In the genomic region with DNA sequence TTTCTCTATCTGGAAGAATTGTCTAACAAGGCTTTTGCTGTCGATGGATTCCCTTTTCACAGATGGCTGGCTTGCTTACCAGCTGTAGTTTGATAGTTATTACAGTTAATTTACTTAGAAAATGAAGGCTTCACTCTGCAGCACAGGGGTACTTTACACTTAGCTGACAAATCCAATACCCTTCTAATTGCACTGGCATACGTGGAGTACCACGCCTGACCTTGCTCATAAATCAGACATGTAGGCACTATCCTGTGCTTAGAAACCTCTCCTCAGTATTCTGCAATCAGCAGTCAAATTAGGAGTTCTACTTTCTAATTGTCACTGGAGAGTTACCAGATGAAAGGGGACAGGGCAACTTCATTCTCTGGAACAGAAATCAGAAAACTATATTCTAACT, we compare ENCODE assay signal across 28 mouse cellular contexts.
DNase-seq lines count a peak whose midpoint lies in the region; ATAC-seq lines count a peak whose summit lies in the region.
"Had no signal": no experiment of that assay in that cellular context is flagged by ENCODE, and none has a peak within 500 bp of the region (broad histone marks: within the 10 kb centered on the region; RNA-seq: fewer than 3 reads in every experiment).

No protein-coding gene starts in this region.

- no peak overlapping the region for H3K4me2 ChIP-seq in embryonic facial prominence, embryonic 14.5 days (ENCODE audit: low read depth, low read length)
- no peak overlapping the region for H3K4me2 ChIP-seq in kidney, embryonic 15.5 days
- H3K4me2 ChIP-seq in neural tube, embryonic 15.5 days, result no peak overlapping the region
- H3K4me2 ChIP-seq: forebrain, embryonic 15.5 days; heart, embryonic 11.5 days; hindbrain, embryonic 14.5 days; limb, embryonic 15.5 days; liver, embryonic 13.5 days; midbrain, embryonic 13.5 days; stomach, embryonic 15.5 days had no signal

- 55% methylated on average over 3 of the region's 3 CpGs for WGBS in embryonic facial prominence, embryonic 14.5 days
- 83% methylated on average over 3 of the region's 3 CpGs for WGBS in embryonic facial prominence, embryonic 10.5 days
- 29% methylated on average over 3 of the region's 3 CpGs for WGBS in kidney, embryonic 15.5 days
- 43% methylated on average over 3 of the region's 3 CpGs for WGBS in neural tube, embryonic 15.5 days

- H3K27ac ChIP-seq in embryonic facial prominence, embryonic 14.5 days (replicated peaks; ENCODE audit: low read depth, low read length), result no peak overlapping the region
- H3K27ac ChIP-seq in embryonic facial prominence, embryonic 10.5 days (replicated peaks), result no peak overlapping the region
- H3K27ac ChIP-seq in kidney, embryonic 15.5 days, result no peak overlapping the region
- no peak overlapping the region for H3K27ac ChIP-seq in neural tube, embryonic 15.5 days (replicated peaks)
- H3K27ac ChIP-seq: forebrain, embryonic 15.5 days; gastrocnemius, adult 2 months; hindbrain, embryonic 14.5 days; limb, embryonic 10.5 days; limb, embryonic 15.5 days; liver, embryonic 13.5 days; midbrain, embryonic 13.5 days; stomach, embryonic 15.5 days had no signal

- no peak overlapping the region for H3K9ac ChIP-seq in embryonic facial prominence, embryonic 14.5 days (ENCODE audit: low read depth, low read length)
- H3K9ac ChIP-seq in kidney, embryonic 15.5 days, result no peak overlapping the region
- no peak overlapping the region for H3K9ac ChIP-seq in neural tube, embryonic 15.5 days (replicated peaks)
- H3K9ac ChIP-seq: forebrain, embryonic 15.5 days; hindbrain, embryonic 14.5 days; limb, embryonic 15.5 days; liver, embryonic 13.5 days; midbrain, embryonic 13.5 days; stomach, embryonic 15.5 days had no signal

- no peak overlapping the region for H3K4me3 ChIP-seq in embryonic facial prominence, embryonic 14.5 days (ENCODE audit: low read depth, low read length)
- H3K4me3 ChIP-seq in embryonic facial prominence, embryonic 10.5 days, result no peak overlapping the region
- H3K4me3 ChIP-seq in kidney, embryonic 15.5 days (replicated peaks), result no peak overlapping the region
- H3K4me3 ChIP-seq in neural tube, embryonic 15.5 days (replicated peaks), result no peak overlapping the region
- H3K4me3 ChIP-seq: forebrain, embryonic 15.5 days; gastrocnemius, adult 2 months; limb, embryonic 10.5 days; limb, embryonic 15.5 days; liver, embryonic 13.5 days; midbrain, embryonic 13.5 days; stomach, embryonic 15.5 days had no signal

- no peaks in the 10 kb centered on the region for H3K36me3 ChIP-seq in embryonic facial prominence, embryonic 14.5 days (ENCODE audit: control insufficient read depth, insufficient read depth, low read length)
- no peaks in the 10 kb centered on the region for H3K36me3 ChIP-seq in embryonic facial prominence, embryonic 10.5 days (replicated peaks)
- H3K36me3 ChIP-seq in kidney, embryonic 15.5 days, result no peaks in the 10 kb centered on the region
- no peaks in the 10 kb centered on the region for H3K36me3 ChIP-seq in neural tube, embryonic 15.5 days
- H3K36me3 ChIP-seq: forebrain, embryonic 15.5 days; limb, embryonic 10.5 days; limb, embryonic 15.5 days; liver, embryonic 13.5 days; midbrain, embryonic 13.5 days; stomach, embryonic 15.5 days had no signal

- no peak for DNase-seq in embryonic facial prominence, embryonic 14.5 days (ENCODE audit: low spot score)
- no peak for DNase-seq in embryonic facial prominence, embryonic 10.5 days (ENCODE audit: low spot score)
- DNase-seq in kidney, adult 11 months, result no peak
- peak; percentile 4 to 40 for DNase-seq in layer of hippocampus, postnatal 14 days (ENCODE audit: low spot score in 2 of 2)
- no peak for DNase-seq in layer of hippocampus, adult 8-10 months (ENCODE audit: low spot score in 2 of 2)
- DNase-seq: adrenal gland, adult 8-10 months; cerebellum, adult 8-10 months; cerebellum, postnatal 25 days; gastrocnemius, adult 2 months; gastrocnemius, postnatal 36 days; heart, adult 18-20 months; heart, postnatal 36 days; kidney, adult 2 months; liver, embryonic 13.5 days; lung, adult 18-20 months; lung, postnatal 4 days; right cerebral cortex, postnatal 25 days had no signal

- no peaks in the 10 kb centered on the region for H3K27me3 ChIP-seq in embryonic facial prominence, embryonic 14.5 days (replicated peaks; ENCODE audit: control insufficient read depth, insufficient read depth, low read length)
- no peaks in the 10 kb centered on the region for H3K27me3 ChIP-seq in embryonic facial prominence, embryonic 10.5 days (replicated peaks; ENCODE audit: low read depth, poor library complexity, severe bottlenecking)
- H3K27me3 ChIP-seq in kidney, embryonic 15.5 days, result no peaks in the 10 kb centered on the region
- H3K27me3 ChIP-seq in neural tube, embryonic 15.5 days (replicated peaks), result no peaks in the 10 kb centered on the region
- H3K27me3 ChIP-seq: CH12.LX; forebrain, embryonic 15.5 days; limb, embryonic 15.5 days; liver, embryonic 13.5 days; midbrain, embryonic 13.5 days; stomach, embryonic 15.5 days had no signal

- no peaks in the 10 kb centered on the region for H3K9me3 ChIP-seq in embryonic facial prominence, embryonic 14.5 days (ENCODE audit: control insufficient read depth, low read length)
- no peaks in the 10 kb centered on the region for H3K9me3 ChIP-seq in embryonic facial prominence, embryonic 10.5 days
- H3K9me3 ChIP-seq in kidney, embryonic 15.5 days (replicated peaks), result no peaks in the 10 kb centered on the region
- H3K9me3 ChIP-seq in neural tube, embryonic 15.5 days (replicated peaks), result no peaks in the 10 kb centered on the region
- H3K9me3 ChIP-seq: forebrain, embryonic 15.5 days; limb, embryonic 10.5 days; limb, embryonic 15.5 days; liver, embryonic 13.5 days; midbrain, embryonic 13.5 days; stomach, embryonic 15.5 days had no signal

- peak; percentile 65; the same call in 1 of the 2 replicates for ATAC-seq in embryonic facial prominence, embryonic 14.5 days (ENCODE audit: low read depth)
- ATAC-seq in kidney, embryonic 15.5 days (replicated peaks; ENCODE audit: low FRiP score), result peak; percentile 62; the same call in 1 of the 2 replicates
- 0 out of 2 replicates have a peak, but pooled peaks have one; percentile 68 for ATAC-seq in neural tube, embryonic 15.5 days (ENCODE audit: low FRiP score)
- ATAC-seq: forebrain, embryonic 15.5 days; lung, postnatal 0 days; midbrain, embryonic 13.5 days had no signal

- no peaks in the 10 kb centered on the region for H3K4me1 ChIP-seq in embryonic facial prominence, embryonic 14.5 days (ENCODE audit: control insufficient read depth, insufficient read depth, low read length)
- no peaks in the 10 kb centered on the region for H3K4me1 ChIP-seq in embryonic facial prominence, embryonic 10.5 days
- H3K4me1 ChIP-seq in kidney, embryonic 15.5 days, result no peaks in the 10 kb centered on the region
- H3K4me1 ChIP-seq in neural tube, embryonic 15.5 days, result no peaks in the 10 kb centered on the region
- H3K4me1 ChIP-seq: forebrain, embryonic 15.5 days; limb, embryonic 10.5 days; limb, embryonic 15.5 days; liver, embryonic 13.5 days; midbrain, embryonic 13.5 days; stomach, embryonic 15.5 days had no signal

Comparison
In these comparisons a context has a peak if more than half of its experiments do, and no peak if none do; other contexts are left out.
1. DNase-seq: peak in layer of hippocampus, postnatal 14 days (2 of 2); none in embryonic facial prominence, embryonic 14.5 days (single experiment), embryonic facial prominence, embryonic 10.5 days (single experiment), kidney, adult 11 months (single experiment) and layer of hippocampus, adult 8-10 months (0 of 2).
2. Peak in every context shown above with its lines, with median percentiles within 50 percentile points of each other: ATAC-seq.